Mouse (Mus musculus): ENCODE results near the gene 7530416G11Rik.

GRCm38 (mm10) chr15:85456891-85457290, 46.1 kb downstream of the 7530416G11Rik start:
- TF ChIP-seq MYOG (IDR thresholded peaks at IDR 0.05; ENCODE audit: control insufficient read depth in 1 of 3, insufficient read depth in 1 of 3, insufficient read length in 2 of 3, low read depth in 2 of 3) (no peak), CEBPB (IDR thresholded peaks at IDR 0.05; ENCODE audit: insufficient read depth, poor library complexity, severe bottlenecking) (no peak), E2F4 (IDR thresholded peaks at IDR 0.05; ENCODE audit: insufficient read depth) (no peak), POLR2A (IDR thresholded peaks at IDR 0.05; ENCODE audit: insufficient read length, low read depth) (no peak), TCF12 (IDR thresholded peaks at IDR 0.05; ENCODE audit: insufficient read depth, poor library complexity, severe bottlenecking) (no peak), USF1 (IDR thresholded peaks at IDR 0.05; ENCODE audit: low read depth) (no peak), MYOD1 (IDR thresholded peaks at IDR 0.05; ENCODE audit: control insufficient read depth in 1 of 3, insufficient read length in 2 of 3, low read depth in 2 of 3) (no peak), SRF (IDR thresholded peaks at IDR 0.05; ENCODE audit: control insufficient read depth, insufficient read length, low read depth) (no peak), REST (IDR thresholded peaks at IDR 0.05; ENCODE audit: insufficient read depth, insufficient read length) (no peak)
